Comparison of ENCODE assay signal across 8 mouse cellular contexts in the genomic region with DNA sequence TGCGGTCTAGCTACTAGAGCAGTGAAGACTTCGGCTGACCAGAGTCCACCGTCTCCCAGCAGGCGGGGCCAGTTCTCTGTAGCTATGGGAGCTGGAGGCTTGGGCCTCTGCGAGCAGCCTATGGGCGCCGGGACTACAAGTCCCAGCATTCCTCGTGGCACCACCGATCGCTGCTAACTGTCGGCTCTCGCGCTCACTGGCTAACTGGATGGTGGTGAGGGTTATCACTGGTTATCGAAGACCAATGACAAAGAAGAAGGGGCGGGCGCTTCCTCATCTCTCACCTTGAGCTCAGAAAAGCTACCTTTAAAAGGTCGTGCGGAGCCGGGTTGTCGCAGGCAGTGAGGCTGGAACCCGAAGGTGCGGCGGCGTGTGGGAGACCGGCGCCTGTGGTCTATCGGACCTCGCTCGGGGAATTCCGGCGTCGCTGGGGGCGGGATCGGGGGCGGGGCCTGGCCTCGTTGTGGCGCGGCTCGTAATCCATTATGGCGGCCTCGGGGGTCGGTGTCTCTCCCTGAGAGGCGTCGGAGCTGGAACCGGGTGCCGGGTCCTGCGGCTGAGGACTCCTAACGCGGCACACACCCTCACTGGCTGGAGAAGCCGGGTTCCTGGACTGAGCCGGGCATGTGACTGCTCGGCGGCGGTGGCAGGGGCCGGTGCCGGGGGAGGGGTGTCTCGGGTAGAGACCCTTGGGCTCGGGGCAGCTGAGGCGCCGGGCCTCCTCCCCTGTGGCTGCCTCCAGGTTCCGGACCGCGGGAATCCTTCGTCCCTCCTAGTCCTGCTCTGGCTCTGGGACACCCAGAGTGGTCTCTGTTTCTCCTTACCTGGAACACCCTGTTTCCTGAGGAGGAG. TPM values are rescaled to one million over a fixed set of nuclear protein-coding genes. Genes with fewer than 3 reads are reported as not detected.
DNase-seq lines count a peak whose midpoint lies in the region; ATAC-seq and TF ChIP-seq lines count a peak whose summit lies in the region.

A gene (plus strand): TSS at position 303 of the 852 bp plus-strand sequence.

- H3K79me2 ChIP-seq in C2C12 (ENCODE audit: control insufficient read depth, insufficient read depth) (peaks cover 27% of the 10 kb centered on the region), myocyte (ENCODE audit: control insufficient read depth, insufficient read depth) (peaks cover 36% of the 10 kb centered on the region)
- H3K79me2 ChIP-seq in liver, adult 2 months (ENCODE audit: control insufficient read depth, insufficient read depth, low read length) = peaks cover 13% of the 10 kb centered on the region; the same call in 1 of the 2 replicates

- TF ChIP-seq POLR2A in brain, embryonic 14.5 days (IDR thresholded peaks at IDR 0.05; ENCODE audit: borderline replicate concordance, extremely low read depth, insufficient read depth, insufficient read length, poor library complexity, severe bottlenecking) = peak; percentile 45; the same call in 1 of the 2 replicates
- TF ChIP-seq POLR2A in liver, adult 2 months (IDR thresholded peaks at IDR 0.05; ENCODE audit: extremely low read depth, insufficient read depth, low read length) = peak; percentile 67; the same call in 1 of the 2 replicates
- peak; percentile 60 for TF ChIP-seq POLR2A in myocyte (IDR thresholded peaks at IDR 0.05; ENCODE audit: insufficient read length, low read depth)

- peak within 1 kb of the TSS; percentile 78 for H3K4me2 ChIP-seq in heart, embryonic 11.5 days
- H3K4me2 ChIP-seq in kidney, embryonic 16.5 days (replicated peaks; ENCODE audit: low read depth, low read length) = peak within 1 kb of the TSS; percentile 60
- peak within 1 kb of the TSS; percentile 100 for H3K4me2 ChIP-seq in myocyte (ENCODE audit: low read depth)

- H3K9me3 ChIP-seq in erythroblast, embryonic 14.5 days (ENCODE audit: control insufficient read depth, low read length) = no peaks in the 10 kb centered on the region
- no peaks in the 10 kb centered on the region for H3K9me3 ChIP-seq in heart, embryonic 11.5 days (replicated peaks; ENCODE audit: control insufficient read depth, low read length)
- H3K9me3 ChIP-seq in kidney, embryonic 16.5 days (ENCODE audit: low read length) = peaks cover 2% of the 10 kb centered on the region; the same call in 1 of the 2 replicates

- peak; percentile 99 for DNase-seq in brain, embryonic 14.5 days (ENCODE audit: low read depth)
- peak; percentile 99 for DNase-seq in liver, adult 2 months (ENCODE audit: extremely low read depth, low read depth, low spot score)
- peak; percentile 95 for DNase-seq in splenic B cell, adult 2 months (ENCODE audit: low read depth, low spot score)

- under 1% methylated on average over 64 of the region's 64 CpGs for WGBS in heart, embryonic 11.5 days (ENCODE audit: insufficient replicate concordance)
- WGBS in kidney, embryonic 16.5 days = under 1% methylated on average over 63 of the region's 64 CpGs
- WGBS in liver, adult 2 months = under 1% methylated on average over 64 of the region's 64 CpGs

- peak; percentile 31 for TF ChIP-seq CTCF in C2C12 (IDR thresholded peaks at IDR 0.05; ENCODE audit: control insufficient read depth, insufficient read depth, insufficient read length)
- 0 out of 2 replicates have a peak, but pooled peaks have one; percentile 18 for TF ChIP-seq CTCF in brain, embryonic 14.5 days (IDR thresholded peaks at IDR 0.05; ENCODE audit: borderline replicate concordance, extremely low read depth, insufficient read depth, insufficient read length)
- TF ChIP-seq CTCF in liver, adult 2 months (IDR thresholded peaks at IDR 0.05; ENCODE audit: low read depth, low read length) = 0 out of 2 replicates have a peak, but pooled peaks have one; percentile 45

- ATAC-seq in heart, embryonic 11.5 days (replicated peaks; ENCODE audit: insufficient number of reproducible peaks, low FRiP score, low TSS enrichment) = peak; percentile 96
- peak; percentile 99 for ATAC-seq in kidney, embryonic 16.5 days (ENCODE audit: low FRiP score, low TSS enrichment)

- H3K27me3 ChIP-seq in C2C12 (ENCODE audit: control insufficient read depth, insufficient read depth, insufficient read length) (no peaks in the 10 kb centered on the region), myocyte (ENCODE audit: control insufficient read depth, insufficient read depth, insufficient read length) (no peaks in the 10 kb centered on the region)
- H3K27me3 ChIP-seq in erythroblast, embryonic 14.5 days (ENCODE audit: control insufficient read depth) = no peaks in the 10 kb centered on the region
- no peaks in the 10 kb centered on the region for H3K27me3 ChIP-seq in heart, embryonic 11.5 days (ENCODE audit: control insufficient read depth, insufficient read depth, low read length)
- no peaks in the 10 kb centered on the region for H3K27me3 ChIP-seq in kidney, embryonic 16.5 days (ENCODE audit: insufficient read depth, low read length)
- no peaks in the 10 kb centered on the region for H3K27me3 ChIP-seq in liver, adult 2 months (ENCODE audit: control insufficient read depth, insufficient read depth, low read length)
- H3K27me3 ChIP-seq in splenic B cell, adult 2 months (ENCODE audit: control insufficient read depth, insufficient read depth, low read length, poor library complexity, severe bottlenecking) = no peaks in the 10 kb centered on the region

- H3ac ChIP-seq in C2C12 (ENCODE audit: control insufficient read depth, insufficient read length, low read depth) (peak within 1 kb of the TSS; percentile 73), myocyte (ENCODE audit: control insufficient read depth, insufficient read length) (peak within 1 kb of the TSS; percentile 18)

- peak within 1 kb of the TSS; percentile 94 for H3K9ac ChIP-seq in heart, embryonic 11.5 days (ENCODE audit: low read depth, low read length)
- H3K9ac ChIP-seq in kidney, embryonic 16.5 days (replicated peaks; ENCODE audit: low read length) = peak within 1 kb of the TSS; percentile 92
- H3K9ac ChIP-seq in liver, adult 2 months (ENCODE audit: low read depth, low read length) = peak within 1 kb of the TSS; percentile 85

- H3K4me1 ChIP-seq in erythroblast, embryonic 14.5 days (ENCODE audit: control insufficient read depth) = peaks cover 38% of the 10 kb centered on the region
- H3K4me1 ChIP-seq in heart, embryonic 11.5 days (ENCODE audit: control insufficient read depth, insufficient read depth, low read length) = peaks cover 8% of the 10 kb centered on the region; the same call in 1 of the 2 replicates
- peaks cover 26% of the 10 kb centered on the region for H3K4me1 ChIP-seq in kidney, embryonic 16.5 days (ENCODE audit: insufficient read depth, low read length)
- H3K4me1 ChIP-seq in liver, adult 2 months (ENCODE audit: control insufficient read depth, insufficient read depth, low read length) = peaks cover 6% of the 10 kb centered on the region

- peaks cover 7% of the 10 kb centered on the region for H3K79me3 ChIP-seq in C2C12 (ENCODE audit: low read depth)

- H3K27ac ChIP-seq in heart, embryonic 11.5 days (ENCODE audit: low read depth, low read length) = peak within 1 kb of the TSS; percentile 89
- H3K27ac ChIP-seq in kidney, embryonic 16.5 days (ENCODE audit: low read length) = peak within 1 kb of the TSS; percentile 96
- peak within 1 kb of the TSS; percentile 66 for H3K27ac ChIP-seq in liver, adult 2 months (replicated peaks; ENCODE audit: insufficient read depth, low read depth, low read length)

- H3K4me3 ChIP-seq in C2C12 (ENCODE audit: insufficient read depth, poor library complexity, severe bottlenecking) (peak within 1 kb of the TSS; percentile 96), myocyte (peak within 1 kb of the TSS; percentile 98)
- peak within 1 kb of the TSS; percentile 90 for H3K4me3 ChIP-seq in erythroblast, embryonic 14.5 days (replicated peaks)
- H3K4me3 ChIP-seq in heart, embryonic 11.5 days (ENCODE audit: low read depth, low read length) = peak within 1 kb of the TSS; percentile 91
- peak within 1 kb of the TSS; percentile 97 for H3K4me3 ChIP-seq in kidney, embryonic 16.5 days (ENCODE audit: low read length)
- peak within 1 kb of the TSS; percentile 74 for H3K4me3 ChIP-seq in liver, adult 2 months (ENCODE audit: insufficient read depth, low read depth, low read length)

- H3K36me3 ChIP-seq in C2C12 (ENCODE audit: control insufficient read depth, insufficient read depth) (no peaks in the 10 kb centered on the region), myocyte (ENCODE audit: control insufficient read depth, insufficient read depth) (no peaks in the 10 kb centered on the region)
- H3K36me3 ChIP-seq in erythroblast, embryonic 14.5 days (ENCODE audit: control insufficient read depth) = peaks cover 11% of the 10 kb centered on the region
- H3K36me3 ChIP-seq in heart, embryonic 11.5 days (ENCODE audit: control insufficient read depth, insufficient read depth, low read length) = no peaks in the 10 kb centered on the region; the same call in 1 of the 2 replicates
- peaks cover 5% of the 10 kb centered on the region for H3K36me3 ChIP-seq in kidney, embryonic 16.5 days (ENCODE audit: insufficient read depth, low read length)
- no peaks in the 10 kb centered on the region for H3K36me3 ChIP-seq in liver, adult 2 months (ENCODE audit: control insufficient read depth, insufficient read depth, low read length)
- no peaks in the 10 kb centered on the region for H3K36me3 ChIP-seq in splenic B cell, adult 2 months (ENCODE audit: control insufficient read depth, insufficient read depth, low read length, poor library complexity, severe bottlenecking)

TF ChIP-seq in C2C12, 6 proteins besides CTCF, POLR2A, EP300 and RAD21 (continues in another document):
- TF ChIP-seq MYOG (IDR thresholded peaks at IDR 0.05; ENCODE audit: control insufficient read depth, extremely low read depth, insufficient read length) = no peak
- TF ChIP-seq CEBPB (IDR thresholded peaks at IDR 0.05; ENCODE audit: low read depth) = no peak
- TF ChIP-seq FOSL1 (IDR thresholded peaks at IDR 0.05; ENCODE audit: insufficient read depth, low read length, poor library complexity, severe bottlenecking) = no peak
- peak; percentile 33 for TF ChIP-seq MAX (IDR thresholded peaks at IDR 0.05)

TF ChIP-seq in myocyte, 11 proteins besides CTCF, POLR2A, EP300 and RAD21 (continues in another document):
- TF ChIP-seq MYOG (IDR thresholded peaks at IDR 0.05; ENCODE audit: control insufficient read depth in 1 of 3, insufficient read depth in 1 of 3, insufficient read length in 2 of 3, low read depth in 2 of 3) (no peak), POLR2AphosphoS2 (IDR thresholded peaks at IDR 0.05; ENCODE audit: insufficient read length, low read depth) (peak; percentile 72), TCF12 (IDR thresholded peaks at IDR 0.05; ENCODE audit: insufficient read depth, poor library complexity, severe bottlenecking) (no peak), MYOD1 (IDR thresholded peaks at IDR 0.05; ENCODE audit: control insufficient read depth in 1 of 3, insufficient read length in 2 of 3, low read depth in 2 of 3) (peak in 1 of 3 experiments; percentile 15)

RNA-seq across cellular contexts. Expression of the gene that starts here (rescaled TPM):
- polyA plus RNA-seq in C2C12 (2012; fragmentation: generic; extraction: Trizol) (45.9 TPM), myocyte (2012; fragmentation: generic; extraction: Trizol) (28.0 TPM)
- 61.4 and 68.6 TPM in 2 replicates for polyA plus RNA-seq in brain, embryonic 14.5 days (2012; rRNA removed)
- 1.4 and 1.7 TPM in 2 replicates for polyA plus RNA-seq in erythroblast, embryonic 14.5 days (2012)
- 29.5 and 35.6 TPM in 2 replicates for polyA plus RNA-seq in heart, embryonic 11.5 days (2014; fragmentation: Nextera tagmentation; extraction: Ambion mirVana)
- 43.7 and 48.0 TPM in 2 replicates for polyA plus RNA-seq in kidney, embryonic 16.5 days (2015; fragmentation: Nextera tagmentation; extraction: Ambion mirVana)
- 13.0 and 14.1 TPM in 2 replicates for total RNA-seq in liver, adult 2 months (2014; rRNA removed)
- 11.0 and 13.9 TPM in 2 replicates for polyA plus RNA-seq in liver, adult 2 months (2012; rRNA removed)

Comparison
In these comparisons a context has a peak if more than half of its experiments do, and no peak if none do; other contexts are left out.
1. Peak in every context shown above with its lines: DNase-seq, ATAC-seq, H3K4me3 ChIP-seq and H3K27ac ChIP-seq.